Mouse (Mus musculus) C2C12 (cell line): Measurements from ENCODE around the gene Usp49.

Experiments used
- CEBPB ChIP-seq: IDR thresholded peaks from one replicate; pipeline ENCODE4 v1.6.1; 2011; ENCODE audit warnings: low read depth, mild to moderate bottlenecking, control low read depth, moderate library complexity
- CTCF ChIP-seq: IDR thresholded peaks from one replicate; pipeline ENCODE4 v1.5.1; 2011; ENCODE audit not compliant: control insufficient read depth, insufficient read depth, insufficient read length
- MAX ChIP-seq: IDR thresholded peaks from one replicate; pipeline ENCODE4 v1.6.1; 2011; ENCODE audit warnings: mild to moderate bottlenecking, control low read depth
- MYOD1 ChIP-seq: IDR thresholded peaks from one replicate; pipeline ENCODE4 v1.6.1; 2011; ENCODE audit warnings: low read depth; ENCODE audit not compliant: control insufficient read depth, insufficient read length
- MYOG ChIP-seq: IDR thresholded peaks from one replicate; pipeline ENCODE4 v1.6.1; 2011; ENCODE audit not compliant: control insufficient read depth, insufficient read length; ENCODE audit errors: extremely low read depth
- USF1 ChIP-seq: IDR thresholded peaks from one replicate; pipeline ENCODE4 v1.6.1; 2011; ENCODE audit warnings: low read depth, mild to moderate bottlenecking, control low read depth, moderate library complexity

DNA sequence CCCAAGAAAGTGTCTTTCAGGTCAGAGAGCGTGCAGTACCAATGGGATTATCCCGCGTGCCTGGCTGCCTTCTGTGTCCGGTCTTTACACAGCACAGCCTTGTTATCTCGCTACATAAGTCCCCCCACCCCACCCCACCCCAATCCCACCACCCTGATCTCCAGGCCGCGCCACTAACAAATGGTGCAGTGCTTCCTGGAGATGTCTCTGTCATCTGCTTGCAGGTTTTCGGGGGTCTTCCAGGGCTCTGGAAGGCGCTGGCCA is 57.8 kb downstream of the Usp49 start, which contains the start of gene Tomm6:
- no peak for TF ChIP-seq CTCF
- TF ChIP-seq USF1 = no peak
- no peak for TF ChIP-seq CEBPB
- no peak for TF ChIP-seq MAX
- TF ChIP-seq MYOD1 = no peak
- no peak for TF ChIP-seq MYOG
